Mouse (Mus musculus) urinary bladder, postnatal 25 days (tissue): ENCODE data around the gene Ppp1r37.

Source experiments
- DNase-seq: peaks from one replicate; pipeline ENCODE4 v3.0.0; 2022; ENCODE audit warnings: low spot score

The Ppp1r37 gene

GRCm38 (mm10) chr7:19501658-19502057, 61.2 kb downstream of the Ppp1r37 start:
- no peak for DNase-seq

DNA sequence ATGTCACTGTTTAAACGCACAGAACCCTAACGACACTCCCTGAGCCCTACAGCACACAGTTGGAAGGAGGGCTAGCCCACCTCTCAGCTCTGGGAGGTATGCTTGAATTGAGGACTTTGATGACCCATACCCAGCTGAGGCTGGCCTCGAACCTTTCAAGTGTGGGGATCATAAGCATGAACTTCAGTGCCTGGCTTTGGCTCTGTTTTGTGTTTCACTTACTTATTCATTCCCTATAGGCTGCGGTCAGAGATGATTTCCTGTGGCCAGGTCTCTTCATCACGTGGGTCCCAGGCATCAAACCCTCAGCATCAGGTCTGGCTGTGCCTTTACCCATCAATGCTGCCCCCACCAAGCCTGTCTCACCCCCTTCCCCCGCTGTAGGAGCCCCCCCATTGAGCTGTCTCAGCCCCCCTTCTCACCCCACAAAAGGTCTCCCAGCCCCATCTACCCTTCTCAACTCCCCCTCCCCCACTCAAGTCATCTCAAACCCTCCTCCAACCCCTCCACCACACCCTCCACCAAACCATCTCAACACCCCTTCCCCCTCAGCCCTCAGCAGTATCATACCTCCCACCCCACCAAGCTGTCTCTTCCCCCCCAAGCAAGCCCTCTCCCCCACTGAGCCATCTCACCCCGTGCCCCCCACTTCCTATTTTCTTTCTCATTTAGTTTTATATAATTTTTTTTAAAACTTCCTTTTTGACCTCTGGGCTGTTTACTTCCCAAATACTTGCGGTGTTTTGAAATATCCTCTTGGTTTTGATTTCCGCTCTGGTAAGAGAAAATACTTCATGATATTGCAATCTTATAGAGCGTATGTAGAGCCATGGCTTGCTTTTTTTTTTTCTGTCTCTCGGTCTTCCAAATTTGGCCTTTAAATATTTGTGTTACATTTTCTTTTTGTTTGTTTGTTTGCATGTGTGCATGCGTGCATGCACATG, 62.2 kb downstream of the Ppp1r37 start:
- DNase-seq: no peak

DNA sequence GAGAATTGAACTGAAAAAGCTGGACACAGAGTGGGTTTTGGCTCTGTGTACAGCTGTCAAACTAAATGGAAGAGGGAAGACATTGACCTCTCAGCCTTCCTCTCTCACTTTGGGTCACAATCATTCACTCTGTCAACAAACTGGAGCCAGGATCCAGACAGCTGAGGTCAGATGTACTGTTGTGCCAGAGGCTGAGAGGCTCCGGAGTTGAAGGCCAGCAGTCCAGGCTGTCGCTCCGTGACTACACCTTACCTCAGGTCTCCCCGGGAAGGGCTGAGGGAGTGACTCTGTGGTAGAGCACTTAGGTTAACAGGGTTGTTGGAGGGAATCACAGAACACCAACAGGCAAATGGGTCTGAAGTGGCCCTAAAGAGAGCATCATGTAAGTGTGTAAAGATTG, 64.5 kb downstream of the Ppp1r37 start:
- no peak for DNase-seq

DNA sequence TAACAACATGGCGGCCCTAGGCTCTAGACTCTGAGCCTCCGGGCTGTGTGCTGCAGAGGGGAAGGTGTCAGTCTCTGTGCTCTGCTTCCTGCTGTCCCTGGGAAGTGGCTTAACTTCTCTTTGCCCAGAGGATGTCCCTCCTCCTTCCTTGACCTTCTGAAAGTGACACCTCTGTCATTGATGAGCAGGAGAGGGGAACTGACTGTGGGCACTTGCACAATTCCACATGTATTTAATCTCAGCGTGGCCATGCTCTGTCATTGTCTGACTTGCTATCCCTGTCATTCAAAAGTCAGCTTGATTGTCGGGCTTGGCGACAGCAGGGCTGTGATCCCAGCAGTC, 66.7 kb downstream of the Ppp1r37 start:
- no peak for DNase-seq

DNA sequence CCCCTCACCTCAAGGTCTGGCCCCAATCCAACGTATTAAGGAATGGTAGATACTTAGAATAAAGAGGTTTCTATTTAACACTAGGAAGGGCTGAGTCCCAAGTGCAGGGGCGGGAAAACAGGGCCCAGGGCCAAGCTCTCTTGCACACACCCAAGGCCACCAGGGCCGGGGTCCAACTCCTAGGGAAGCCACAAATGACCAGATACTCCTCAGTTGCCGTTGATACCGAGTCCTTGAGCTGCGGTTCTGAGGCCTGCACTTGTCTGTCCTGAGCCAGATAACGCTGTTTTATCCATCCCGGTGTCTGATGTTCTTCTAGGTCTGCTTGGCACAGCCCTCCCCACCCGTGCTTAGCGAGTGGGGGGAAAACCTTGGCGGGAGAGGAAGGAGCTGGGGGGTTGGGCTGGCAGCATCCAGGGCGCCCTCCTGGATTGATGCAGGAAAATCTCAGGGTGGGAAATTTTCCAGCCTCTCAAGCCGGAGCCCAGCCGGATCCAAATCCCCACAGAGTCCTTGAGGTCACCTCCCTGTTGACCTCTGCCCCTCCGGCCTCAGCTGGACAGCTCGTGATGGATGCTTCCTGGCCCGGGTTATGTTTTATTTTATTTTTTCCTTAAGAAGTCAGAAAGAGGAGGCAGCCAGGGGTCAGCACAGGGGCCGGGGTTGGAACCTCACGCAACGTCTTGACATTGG, 67.2 kb downstream of the Ppp1r37 start:
- DNase-seq: no peak

DNA sequence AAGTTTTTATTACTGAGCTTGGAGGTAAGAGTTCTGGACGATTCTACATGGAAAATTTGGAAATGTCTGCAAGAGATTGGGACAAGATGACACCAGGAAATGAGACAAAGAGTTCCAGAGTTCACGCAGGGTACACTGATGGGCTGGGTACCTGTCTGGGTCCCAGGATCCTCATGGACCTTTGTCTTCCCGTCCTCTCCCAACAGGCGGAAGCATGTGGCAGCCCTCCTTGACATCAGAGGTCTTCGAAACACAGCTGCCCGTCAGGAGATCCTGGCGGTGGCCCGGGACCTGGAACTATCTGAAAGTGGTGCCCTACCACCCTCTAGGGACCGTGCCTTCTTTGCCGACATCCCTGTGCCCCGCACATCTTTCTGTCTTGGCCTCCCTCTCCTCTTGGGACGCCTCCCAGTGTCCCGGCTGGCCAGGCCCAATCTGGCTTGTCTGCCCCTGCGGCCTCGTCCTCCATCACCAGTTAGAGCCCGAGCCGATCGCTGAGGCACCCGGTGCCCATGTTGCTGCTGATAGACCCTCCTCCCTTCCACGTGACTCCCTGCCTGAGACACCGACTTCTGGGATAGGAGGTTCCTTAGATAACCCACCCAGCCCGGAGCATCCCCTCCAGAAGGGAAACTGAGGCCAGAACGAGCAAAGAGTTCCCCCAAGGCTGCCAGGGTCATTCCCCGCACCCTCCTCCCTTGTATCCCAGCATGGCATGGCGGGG, 68.0 kb downstream of the Ppp1r37 start:
- no peak for DNase-seq

DNA sequence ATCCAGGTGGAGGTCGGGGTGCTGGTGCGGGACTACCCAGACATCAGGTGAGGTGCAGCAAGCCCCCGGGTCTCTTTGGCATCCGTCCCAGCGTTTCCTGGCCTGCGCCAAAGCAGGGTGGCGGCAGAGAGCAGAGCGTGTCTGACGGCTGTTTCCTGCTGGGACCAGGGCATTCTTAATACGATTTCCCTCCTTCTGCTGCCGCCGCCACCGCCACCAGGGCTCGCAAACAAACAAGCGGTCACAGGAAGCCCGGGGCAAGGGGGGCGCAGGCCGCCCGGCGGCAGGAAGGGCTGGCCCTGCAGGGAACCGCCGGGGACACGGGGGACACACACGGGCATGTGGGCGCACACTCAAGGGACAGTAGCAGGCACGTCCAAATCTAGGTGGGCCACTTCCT, 71.1 kb downstream of the Ppp1r37 start:
- no peak for DNase-seq

- no peak for DNase-seq
These were observed 73.4 kb downstream of the Ppp1r37 start for GRCm38 (mm10) chr7:19489525-19489924.

GRCm38 (mm10) chr7:19486549-19486948, 76.3 kb downstream of the Ppp1r37 start:
- no peak for DNase-seq

DNA sequence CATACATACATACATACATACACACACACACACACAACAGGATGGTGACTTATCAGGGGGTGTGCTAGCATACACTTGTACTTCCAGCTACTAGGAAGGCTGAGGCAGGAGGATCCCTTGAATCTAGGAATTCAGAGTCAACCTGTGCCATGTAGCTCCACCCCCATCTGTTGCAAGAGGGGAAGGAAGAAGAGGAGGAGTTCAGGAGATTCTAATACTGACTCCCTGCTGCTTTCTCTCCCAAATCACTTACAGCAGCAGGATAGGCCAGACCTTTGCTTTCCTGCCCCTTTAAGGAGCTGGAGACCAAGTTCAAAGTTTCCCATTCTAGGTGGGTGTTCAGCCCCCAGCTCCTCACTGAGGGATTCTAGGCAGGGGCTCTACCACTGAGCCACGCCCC, 77.4 kb downstream of the Ppp1r37 start:
- DNase-seq: no peak

DNA sequence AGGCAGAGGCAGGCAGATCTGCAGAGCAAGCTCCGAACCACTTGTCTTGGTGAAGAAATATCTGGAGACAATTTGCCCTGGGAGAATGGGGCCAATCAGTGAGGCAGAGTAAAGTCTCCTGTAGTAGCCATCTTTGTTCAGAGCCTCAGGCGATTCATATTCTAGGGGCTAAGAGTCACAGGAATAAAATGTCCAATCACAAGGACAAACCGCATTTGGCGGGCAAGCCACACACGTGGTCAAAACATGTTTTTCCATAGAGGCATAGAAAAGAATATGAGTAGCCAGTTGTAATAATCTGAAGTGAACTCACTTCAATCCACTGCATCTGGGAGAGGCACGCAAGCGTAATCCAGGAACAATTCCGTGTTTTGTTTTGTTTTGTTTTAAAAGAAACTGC, 79.6 kb downstream of the Ppp1r37 start:
- no peak for DNase-seq
